23 mouse cellular contexts compared by ENCODE assay signal in genomic region chr8:65645945-65646344, GRCm38 (mm10).
"Had no signal": no experiment of that assay in that cellular context is flagged by ENCODE, and none has a peak within 500 bp of the region (broad histone marks: within the 10 kb centered on the region; RNA-seq: fewer than 3 reads in every experiment).

No protein-coding gene starts in this region.

- H3K27ac ChIP-seq: limb, embryonic 12.5 days; limb, embryonic 15.5 days; liver, embryonic 14.5 days; macrophage; midbrain, embryonic 12.5 days; midbrain, embryonic 15.5 days; neural tube, embryonic 12.5 days; neural tube, embryonic 15.5 days had no signal

- H3K9ac ChIP-seq: limb, embryonic 12.5 days; limb, embryonic 15.5 days; liver, embryonic 14.5 days; liver, postnatal 0 days; lung, embryonic 14.5 days; midbrain, embryonic 12.5 days; midbrain, embryonic 15.5 days; neural tube, embryonic 12.5 days; neural tube, embryonic 15.5 days had no signal

- H3K36me3 ChIP-seq: limb, embryonic 12.5 days; limb, embryonic 15.5 days; midbrain, embryonic 12.5 days; midbrain, embryonic 15.5 days; neural tube, embryonic 12.5 days; neural tube, embryonic 15.5 days had no signal

- H3K4me1 ChIP-seq: limb, embryonic 12.5 days; limb, embryonic 15.5 days; midbrain, embryonic 12.5 days; midbrain, embryonic 15.5 days; neural tube, embryonic 12.5 days; neural tube, embryonic 15.5 days had no signal

- H3K9me3 ChIP-seq: limb, embryonic 12.5 days; limb, embryonic 15.5 days; midbrain, embryonic 12.5 days; midbrain, embryonic 15.5 days; neural tube, embryonic 12.5 days; neural tube, embryonic 15.5 days had no signal

- H3K4me3 ChIP-seq: limb, embryonic 12.5 days; limb, embryonic 15.5 days; midbrain, embryonic 12.5 days; midbrain, embryonic 15.5 days; neural tube, embryonic 12.5 days; neural tube, embryonic 15.5 days had no signal

- H3K27me3 ChIP-seq: limb, embryonic 12.5 days; limb, embryonic 15.5 days; midbrain, embryonic 12.5 days; midbrain, embryonic 15.5 days; neural tube, embryonic 12.5 days; neural tube, embryonic 15.5 days had no signal

- H3K4me2 ChIP-seq: limb, embryonic 12.5 days; limb, embryonic 15.5 days; liver, embryonic 11.5 days; lung, embryonic 14.5 days; midbrain, embryonic 12.5 days; midbrain, embryonic 15.5 days; neural tube, embryonic 12.5 days; neural tube, embryonic 15.5 days had no signal

- ATAC-seq: intestine, embryonic 16.5 days; liver, postnatal 0 days; lung, postnatal 0 days; midbrain, embryonic 15.5 days had no signal

- DNase-seq: kidney, adult 18-20 months; kidney, adult 9 months; kidney, postnatal 14 days; kidney, postnatal 4 days; left cerebral cortex, postnatal 4 days; liver, postnatal 0 days; lung, embryonic 14.5 days; right cerebral cortex, adult 18-20 months; right cerebral cortex, postnatal 14 days; right cerebral cortex, postnatal 4 days; thymus, adult 2 months; thymus, postnatal 25 days had no signal
